Mouse (Mus musculus): Measurements from ENCODE around the gene Abcc10.
A peak's percentile ranks its signal among the peaks of the same experiment; 100 is the strongest.

The Abcc10 gene

GRCm38 (mm10) chr17:46258279-46259053 is 69.7 kb downstream of the Abcc10 start:
- no peak for ATAC-seq (ENCODE audit: low TSS enrichment)

GRCm38 (mm10) chr17:46255147-46255546 is 73.0 kb downstream of the Abcc10 start:
- ATAC-seq (ENCODE audit: low TSS enrichment), result no peak

- no peak for ATAC-seq (ENCODE audit: low TSS enrichment)
These were observed 74.0 kb downstream of the Abcc10 start for GRCm38 (mm10) chr17:46254106-46254505.

GRCm38 (mm10) chr17:46253452-46254084 is 74.6 kb downstream of the Abcc10 start, which contains the start of gene Lrrc73:
TSS of gene Lrrc73 (plus strand) at chr17:46253531.
- peak; percentile 82 for ATAC-seq (ENCODE audit: low TSS enrichment)

Measured in frontal cortex, adult (tissue).